Mouse (Mus musculus) layer of hippocampus, postnatal 36 days (tissue): ENCODE results near the gene Mecr. TPM values are rescaled to one million over a fixed set of nuclear protein-coding genes. Genes with fewer than 3 reads are reported as not detected.
"Not testable (repeated sequence)": the region's sequence is repeated elsewhere in the genome, so short reads cannot be mapped to it uniquely, and the experiment has no call there.

Source experiments
- DNase-seq, 2 experiments: peaks; one replicate each; pipeline ENCODE4 v3.0.0; 2022
- total RNA-seq, 2 experiments: library from RNA; stranded (reverse); gene quantifications; 2 replicates each; pipeline ENCODE4 v1.2.3; 2021

The Mecr gene
- total RNA-seq, result 10 to 100 TPM; 29.9 to 34.9 TPM

DNA sequence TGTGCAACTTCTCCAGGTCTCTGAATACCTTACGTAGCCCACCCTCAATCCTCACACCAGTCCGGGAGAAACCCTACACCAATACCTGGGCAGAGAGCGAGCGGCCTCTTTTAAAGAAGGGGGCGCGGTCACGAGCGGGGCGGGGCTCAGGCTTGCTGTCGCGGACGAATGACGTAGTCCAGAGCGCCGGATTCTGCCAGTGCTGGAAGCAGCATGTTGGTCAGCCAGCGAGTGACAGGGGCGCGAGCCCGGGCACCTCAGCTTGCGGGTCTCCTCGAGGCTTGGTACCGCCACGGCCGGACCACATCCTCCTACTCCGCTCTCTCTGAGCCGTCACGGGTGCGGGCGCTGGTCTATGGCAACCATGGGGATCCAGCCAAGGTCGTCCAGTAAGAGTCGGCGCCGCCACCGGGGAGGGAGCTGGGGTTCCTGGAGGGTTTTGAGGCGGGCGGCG lies at the start of gene Mecr:
TSS of gene Mecr (plus strand) at position 181 of the 454 bp plus-strand sequence.
- DNase-seq, result peak; percentile 90 to 93

DNA sequence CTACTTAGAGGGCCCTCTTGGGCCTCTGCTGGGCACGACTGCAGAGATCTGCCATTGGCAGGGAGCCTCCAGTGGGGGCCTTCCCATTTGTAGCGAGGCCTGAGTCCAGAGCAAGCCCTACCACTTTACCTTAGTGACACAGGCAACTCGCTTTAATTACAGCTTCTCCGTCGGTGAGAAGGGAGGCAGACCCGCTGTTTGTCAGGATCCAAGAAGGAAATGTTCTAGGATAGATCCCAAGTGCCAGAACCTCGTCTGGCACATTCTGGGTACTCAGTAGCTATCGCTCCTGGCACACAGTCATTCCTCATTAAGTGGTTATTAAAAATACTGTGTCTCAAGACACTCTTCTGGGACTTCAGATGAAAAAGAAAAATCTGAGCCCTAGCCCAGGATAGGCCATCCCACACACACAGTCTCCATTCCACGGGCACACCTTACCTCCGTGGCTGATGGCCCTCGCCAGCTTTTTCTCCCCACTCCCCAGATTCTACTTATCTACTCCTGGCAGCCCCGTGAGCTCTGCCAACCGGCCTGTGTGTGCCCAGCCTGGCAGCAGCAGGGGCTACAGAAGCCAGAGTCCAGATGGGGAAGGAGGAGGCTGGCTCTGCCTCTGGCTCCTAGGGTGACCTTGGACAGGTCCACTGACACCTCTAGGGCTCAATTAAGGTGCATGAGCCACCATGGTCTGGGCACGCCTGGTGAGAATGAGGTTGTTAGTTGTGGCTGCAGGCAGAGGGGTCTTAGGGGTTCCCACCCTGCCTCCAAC lies 46.8 kb upstream of the Mecr start:
- DNase-seq, result peak in 1 of 2 experiments; percentile 34

GRCm38 (mm10) chr4:131797483-131797882 lies 45.8 kb upstream of the Mecr start:
- DNase-seq, result peak; percentile 43 to 45

DNA sequence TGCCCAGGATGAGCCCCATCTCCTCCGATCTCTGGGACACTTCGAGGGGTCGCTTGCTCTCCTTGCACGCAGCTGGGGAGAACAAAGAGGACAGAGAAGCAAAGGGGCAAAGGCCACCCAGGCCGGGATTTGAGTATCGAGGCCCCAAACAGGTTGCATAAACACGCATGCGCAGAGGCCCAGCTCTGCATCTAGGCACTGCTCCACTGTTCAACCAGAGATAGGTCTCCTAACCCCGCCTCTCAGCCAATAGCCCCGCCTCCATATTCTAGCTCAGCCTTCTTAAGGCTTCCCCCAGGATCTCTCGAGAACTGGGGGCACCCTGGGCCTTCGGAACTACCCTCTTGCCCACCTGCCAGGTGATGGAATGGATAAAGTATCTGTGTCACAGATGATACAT lies 45.4 kb upstream of the Mecr start:
- no peak for DNase-seq

- DNase-seq, result no peak
Measured at GRCm38 (mm10) chr4:131798968-131799367, 44.3 kb upstream of the Mecr start.

DNA sequence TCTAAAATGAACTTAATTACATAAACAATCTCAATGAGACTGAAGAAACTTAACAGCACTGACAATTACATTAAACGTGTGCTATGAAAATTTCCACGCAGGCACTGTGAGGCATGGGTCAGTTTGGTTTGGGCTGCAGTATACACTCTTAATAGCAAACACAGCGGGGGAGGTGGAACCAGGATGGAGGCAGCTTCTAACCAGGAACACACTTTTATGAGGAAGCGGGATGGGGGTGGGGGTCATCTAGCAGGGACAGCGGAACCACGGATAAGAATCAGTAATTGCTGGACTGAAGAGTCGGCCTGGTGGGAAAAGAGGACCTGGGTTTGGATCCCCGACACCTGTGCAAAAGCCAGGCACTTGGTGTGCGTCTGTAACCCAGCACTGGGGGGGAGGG lies 39.4 kb upstream of the Mecr start:
- DNase-seq, result no peak

DNA sequence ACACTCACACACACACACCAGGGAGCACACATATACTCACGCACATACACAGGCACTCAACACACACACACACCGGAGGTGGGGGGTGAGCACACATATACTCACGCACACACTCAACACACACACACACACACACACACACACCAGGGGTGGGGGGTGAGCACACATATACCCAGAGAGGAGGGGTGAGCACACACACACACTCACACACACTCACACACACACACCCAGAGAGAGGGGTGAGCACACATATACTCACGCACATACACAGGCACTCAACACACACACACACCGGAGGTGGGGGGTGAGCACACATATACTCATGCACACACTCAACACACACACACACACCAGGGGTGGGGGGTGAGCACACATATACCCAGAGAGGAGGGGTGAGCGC lies 38.5 kb upstream of the Mecr start:
- not testable (repeated sequence) for DNase-seq

GRCm38 (mm10) chr4:131805255-131805654 lies 38.0 kb upstream of the Mecr start:
- DNase-seq, result no peak

GRCm38 (mm10) chr4:131812458-131812857 lies 30.8 kb upstream of the Mecr start:
- DNase-seq, result no peak

DNA sequence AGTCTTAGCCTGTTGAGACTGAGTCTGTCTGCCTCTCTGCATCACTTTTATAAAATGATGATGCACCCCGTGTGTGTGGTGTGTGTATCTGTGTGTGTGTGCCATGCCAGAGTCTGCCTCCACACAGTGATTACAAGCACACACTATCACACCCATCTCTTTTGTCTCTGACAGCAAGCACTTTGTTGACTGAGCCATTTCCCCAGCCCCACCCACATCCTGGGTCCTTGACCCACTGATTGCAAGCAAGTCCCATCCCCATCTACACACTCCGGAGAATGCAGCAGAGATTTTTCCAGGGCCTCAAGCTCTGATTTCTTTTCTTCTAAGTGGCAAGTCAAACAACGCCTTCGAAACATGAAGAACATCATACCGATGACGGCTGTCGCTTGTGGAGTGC lies 29.5 kb upstream of the Mecr start:
- DNase-seq, result no peak

DNA sequence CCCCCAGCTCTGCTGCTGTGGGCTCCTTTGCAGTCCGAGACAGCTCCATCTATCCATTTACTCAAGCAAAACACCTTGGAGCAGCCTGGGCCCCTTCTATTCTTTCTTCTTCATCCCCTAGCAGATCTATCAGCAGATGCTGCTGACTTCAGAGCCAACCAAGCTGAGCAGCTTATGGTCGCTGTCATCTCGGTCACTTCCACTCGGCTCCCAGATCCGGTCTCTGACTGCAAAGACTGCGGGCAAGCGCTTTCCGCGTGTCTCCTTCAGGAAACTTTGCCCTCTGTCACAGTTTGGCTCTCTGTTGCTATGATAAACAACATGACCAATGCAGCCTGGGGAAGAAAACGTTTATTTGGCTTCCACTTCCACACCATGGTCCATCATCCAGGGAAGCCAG lies 28.4 kb upstream of the Mecr start:
- no peak for DNase-seq

GRCm38 (mm10) chr4:131815774-131816173 lies 27.5 kb upstream of the Mecr start:
- no peak for DNase-seq

DNA sequence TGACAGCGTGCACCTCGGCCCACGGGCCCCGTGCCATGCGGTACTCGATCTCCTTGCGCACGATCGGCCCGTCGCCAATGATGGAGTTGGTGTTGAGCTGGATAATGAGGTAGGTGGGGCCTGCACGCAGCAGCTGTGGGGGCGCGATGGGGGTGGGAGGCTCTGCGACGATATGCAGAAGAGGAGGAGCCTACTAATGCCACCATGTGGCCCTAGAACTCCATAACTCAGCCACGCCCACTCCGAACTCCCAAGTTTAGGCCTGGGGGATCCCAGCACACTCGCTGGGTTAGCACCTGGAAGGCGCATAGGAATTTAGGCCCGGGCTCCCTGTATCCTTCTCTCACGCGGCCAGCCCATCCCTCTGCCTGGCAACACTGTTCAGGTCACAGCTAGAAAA lies 24.3 kb upstream of the Mecr start:
- no peak for DNase-seq

GRCm38 (mm10) chr4:131821161-131821731 lies 22.0 kb upstream of the Mecr start:
- DNase-seq, result peak in 1 of 2 experiments; percentile 18

DNA sequence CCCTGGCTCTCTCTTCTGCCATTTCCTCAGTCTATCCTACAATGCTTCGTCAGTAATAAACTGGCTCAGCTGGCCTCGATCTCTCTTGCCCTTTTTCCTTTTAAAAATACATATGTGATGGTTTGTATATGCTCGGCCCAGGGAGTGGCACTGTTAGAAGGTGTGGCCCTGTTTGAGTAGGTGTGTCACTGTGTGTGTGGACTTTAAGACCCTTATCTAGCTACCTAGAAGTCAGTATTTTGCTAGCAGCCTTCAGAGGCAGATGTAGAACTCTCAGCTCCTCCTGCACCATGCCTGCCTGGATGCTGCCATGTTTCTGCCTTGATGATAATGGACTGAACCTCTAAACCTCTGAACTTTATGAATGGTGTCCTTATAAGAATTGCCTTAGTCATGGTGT lies 20.7 kb upstream of the Mecr start:
- DNase-seq, result no peak

DNA sequence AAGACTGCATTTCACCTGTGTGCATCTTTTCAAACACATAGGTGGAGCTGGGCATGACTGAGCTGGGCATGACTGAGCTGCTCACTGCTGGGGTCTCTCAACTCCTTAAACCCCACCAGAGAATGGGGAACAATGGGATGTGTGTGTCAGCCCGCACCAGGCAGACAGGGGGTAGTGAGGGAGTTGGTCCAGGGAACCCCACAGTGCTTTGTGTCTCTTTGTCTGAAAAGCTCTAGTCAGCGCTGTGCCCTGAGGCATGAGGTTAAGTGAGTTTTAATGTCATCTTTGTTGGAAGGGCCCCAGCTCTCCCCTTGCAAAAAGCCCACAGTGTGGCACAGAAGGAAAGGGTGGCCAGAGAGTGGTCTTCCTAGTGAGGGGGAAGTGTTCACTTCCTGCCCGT lies 18.3 kb upstream of the Mecr start:
- DNase-seq, result no peak

DNA sequence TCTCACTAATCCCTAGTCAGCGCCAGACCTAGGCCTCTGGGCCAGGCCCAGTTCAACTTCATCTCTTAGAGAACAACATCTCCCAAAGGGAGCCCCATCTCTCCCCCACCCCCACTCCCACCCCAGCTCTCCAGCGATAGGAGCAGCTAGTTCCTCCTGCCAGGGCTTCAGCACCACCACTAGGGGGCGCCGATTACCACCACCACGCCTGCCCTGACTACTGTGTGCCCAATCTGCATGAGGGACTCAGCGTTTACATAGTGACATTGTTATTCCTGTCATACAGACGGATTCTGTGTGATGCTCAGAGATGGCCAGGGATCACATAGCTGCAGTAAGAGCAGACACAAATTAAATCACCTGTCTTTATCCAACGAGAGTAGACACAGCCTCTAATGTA lies 17.4 kb upstream of the Mecr start:
- no peak for DNase-seq

GRCm38 (mm10) chr4:131826905-131827304 lies 16.4 kb upstream of the Mecr start:
- no peak for DNase-seq

GRCm38 (mm10) chr4:131829123-131829522 lies 14.1 kb upstream of the Mecr start:
- no peak for DNase-seq

- DNase-seq, result no peak
Measured at GRCm38 (mm10) chr4:131831546-131832045, 11.7 kb upstream of the Mecr start.

- no peak for DNase-seq
Measured at GRCm38 (mm10) chr4:131832759-131833407, 10.4 kb upstream of the Mecr start.

- no peak for DNase-seq
Measured at GRCm38 (mm10) chr4:131833971-131834609, 9.2 kb upstream of the Mecr start.

- no peak for DNase-seq
Measured at GRCm38 (mm10) chr4:131836351-131836881, 6.9 kb upstream of the Mecr start.
